Mouse (Mus musculus) thymus, postnatal 10 days (tissue): Measurements from ENCODE around the gene Ctrb1.

Source experiments
- DNase-seq, 2 experiments: peaks; one replicate each; pipeline ENCODE4 v3.0.0; 2021; ENCODE audit warnings: low spot score in 2 of 2

The Ctrb1 gene

GRCm38 (mm10) chr8:111680423-111681028 is 10.3 kb downstream of the Ctrb1 start:
- DNase-seq = no peak

DNA sequence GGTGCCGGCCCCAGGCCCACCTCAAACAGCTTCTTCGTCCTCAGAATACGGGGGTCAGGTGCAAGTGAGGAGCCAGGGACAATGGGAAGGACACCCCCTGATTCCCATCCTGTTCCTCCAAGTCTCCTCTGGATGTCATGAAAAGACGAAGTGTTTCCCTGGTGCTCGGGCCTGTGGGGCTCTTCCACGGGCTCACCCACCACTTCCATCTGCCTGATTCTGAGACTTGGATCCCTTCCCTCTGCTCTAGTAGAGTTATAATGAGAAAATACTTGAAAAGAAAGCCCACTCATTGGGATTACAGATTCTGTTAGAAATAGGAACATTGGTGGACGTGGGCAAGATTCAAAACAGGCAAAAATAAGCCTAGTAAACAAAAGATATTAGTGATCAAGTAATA is 12.0 kb downstream of the Ctrb1 start:
- DNase-seq = no peak

DNA sequence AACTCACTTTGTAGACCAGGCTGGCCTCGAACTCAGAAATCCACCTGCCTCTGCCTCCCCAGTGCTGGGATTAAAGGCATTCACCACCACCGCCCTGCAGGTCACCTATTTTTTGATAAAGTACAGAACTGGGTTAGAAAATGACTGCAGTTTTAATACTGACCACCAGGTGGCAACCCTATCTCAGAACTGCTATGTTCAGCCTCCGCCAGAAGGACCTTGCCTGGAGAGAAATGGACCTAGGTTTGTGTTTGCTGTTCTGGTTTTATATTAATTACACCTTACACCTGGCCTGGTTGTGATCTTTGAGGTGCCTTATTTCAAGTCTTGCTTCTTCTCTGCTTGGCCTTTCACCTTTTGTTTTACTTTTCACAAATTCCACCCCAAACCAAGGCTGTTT is 12.7 kb downstream of the Ctrb1 start:
- DNase-seq = peak; percentile 11 to 50

GRCm38 (mm10) chr8:111676237-111676636 is 14.6 kb downstream of the Ctrb1 start:
- peak in 1 of 2 experiments; percentile 40 for DNase-seq

GRCm38 (mm10) chr8:111666751-111667150 is 24.1 kb downstream of the Ctrb1 start:
- DNase-seq = no peak

DNA sequence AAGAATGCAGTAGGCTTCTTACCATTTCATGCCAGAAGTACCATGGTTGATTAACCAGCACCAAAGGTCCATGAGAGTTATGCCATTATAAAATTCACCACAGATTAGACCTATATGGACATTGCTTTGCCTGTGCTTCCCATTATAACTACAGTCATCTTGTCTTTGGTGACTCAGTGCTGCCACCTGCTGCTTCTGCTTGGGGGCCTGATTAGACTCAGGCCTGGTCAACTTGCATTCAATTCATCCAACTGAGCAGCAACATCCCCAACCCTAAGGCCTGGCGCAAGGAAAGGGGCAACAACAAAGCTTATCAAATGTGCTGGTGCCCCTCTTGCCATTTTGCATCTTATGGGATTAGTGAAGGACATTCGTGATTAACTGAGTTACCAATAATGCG is 28.3 kb downstream of the Ctrb1 start:
- peak in 1 of 2 experiments; percentile 47 for DNase-seq

DNA sequence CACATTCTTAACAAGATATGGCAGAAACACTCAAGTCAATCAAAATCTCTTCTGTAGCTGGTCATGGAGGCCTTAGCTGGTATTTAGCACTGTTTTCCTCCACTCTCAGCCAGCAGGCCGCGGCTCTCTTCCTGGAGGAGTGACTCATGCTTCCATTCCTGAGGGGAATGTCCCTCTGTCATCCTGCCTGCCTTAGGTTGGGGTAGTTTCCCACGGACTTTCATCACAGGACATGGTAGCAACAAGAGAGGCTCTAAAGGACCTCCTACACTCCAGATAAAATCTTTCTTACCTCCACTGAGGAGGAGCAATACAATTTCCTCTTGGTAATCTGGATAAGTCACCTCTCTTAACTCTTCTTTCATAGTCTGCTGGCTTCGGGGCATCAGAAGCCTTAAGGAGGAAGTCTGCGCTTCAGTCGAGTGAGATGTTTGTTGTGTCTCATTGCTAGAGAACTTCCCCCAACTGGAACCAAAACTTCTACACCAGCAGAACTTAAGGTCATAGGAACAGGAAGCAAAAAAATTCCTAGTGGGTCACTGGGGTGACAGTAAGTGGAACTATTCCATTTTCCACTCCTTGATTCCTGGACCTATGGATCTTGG is 31.9 kb downstream of the Ctrb1 start:
- DNase-seq = no peak

DNA sequence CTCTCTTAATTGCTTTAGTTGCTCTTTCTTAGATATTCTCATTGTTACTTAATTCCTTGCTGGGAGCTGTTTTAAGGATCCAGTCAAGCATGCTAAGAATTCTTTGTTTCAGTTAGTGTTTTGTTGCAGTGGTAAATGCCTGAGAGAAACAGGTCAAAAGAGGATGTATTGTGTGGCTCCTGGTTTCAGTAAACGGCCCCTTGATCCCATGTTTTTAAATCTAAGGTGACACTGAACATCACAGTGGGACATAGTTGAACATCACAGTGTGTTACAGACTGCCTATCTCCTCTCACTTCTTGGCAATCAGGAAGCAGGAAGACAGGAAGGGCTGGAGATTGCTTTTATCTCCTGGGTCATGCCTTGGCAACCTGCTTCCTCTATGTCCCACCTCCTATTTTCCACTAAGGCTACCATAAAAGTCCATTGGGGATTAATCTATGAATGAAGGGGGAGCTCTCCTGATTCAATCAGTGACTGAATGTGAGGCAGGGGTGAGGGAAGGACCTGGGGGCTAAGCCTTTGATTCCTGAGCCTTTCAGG is 33.4 kb downstream of the Ctrb1 start:
- no peak for DNase-seq

DNA sequence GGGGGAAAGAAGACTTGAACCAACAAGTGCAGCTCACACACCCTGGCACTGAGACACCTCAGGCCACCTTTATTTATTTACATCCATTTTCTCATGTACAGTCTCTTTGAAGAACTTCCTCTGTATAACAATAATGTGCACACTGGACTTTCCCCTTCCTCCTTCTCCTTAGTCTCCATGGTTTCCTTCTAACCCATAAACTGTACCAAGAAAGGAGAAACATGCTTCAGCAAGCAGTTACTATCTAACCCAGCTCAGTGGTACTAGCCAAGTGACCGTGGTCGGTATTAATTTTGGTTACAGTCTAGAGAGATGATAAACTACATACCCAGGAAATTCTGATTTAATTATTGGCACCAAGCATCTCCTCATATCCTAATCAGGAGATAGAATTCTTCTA is 37.3 kb downstream of the Ctrb1 start:
- no peak for DNase-seq

DNA sequence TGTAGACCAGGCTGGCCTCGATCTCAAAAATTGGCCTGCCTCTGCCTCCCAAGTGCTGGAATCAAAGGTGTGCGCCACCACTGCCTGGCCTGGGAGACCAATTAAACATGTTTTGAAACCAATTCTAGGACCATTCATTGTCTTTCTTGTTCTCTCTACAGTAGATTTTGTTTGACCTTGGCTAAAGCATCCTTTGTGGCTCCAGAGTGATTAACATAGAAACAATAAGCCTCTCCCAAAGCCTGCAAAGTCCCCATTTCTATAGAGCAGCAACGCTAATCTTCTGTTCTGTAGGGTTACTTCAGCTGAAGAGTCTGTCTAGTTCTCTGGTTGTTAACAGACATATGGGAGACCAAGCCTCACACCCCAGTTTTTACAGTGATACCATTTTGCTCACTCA is 40.2 kb downstream of the Ctrb1 start:
- no peak for DNase-seq

- no peak for DNase-seq
Measured at GRCm38 (mm10) chr8:111648834-111649233, 42.0 kb downstream of the Ctrb1 start.

DNA sequence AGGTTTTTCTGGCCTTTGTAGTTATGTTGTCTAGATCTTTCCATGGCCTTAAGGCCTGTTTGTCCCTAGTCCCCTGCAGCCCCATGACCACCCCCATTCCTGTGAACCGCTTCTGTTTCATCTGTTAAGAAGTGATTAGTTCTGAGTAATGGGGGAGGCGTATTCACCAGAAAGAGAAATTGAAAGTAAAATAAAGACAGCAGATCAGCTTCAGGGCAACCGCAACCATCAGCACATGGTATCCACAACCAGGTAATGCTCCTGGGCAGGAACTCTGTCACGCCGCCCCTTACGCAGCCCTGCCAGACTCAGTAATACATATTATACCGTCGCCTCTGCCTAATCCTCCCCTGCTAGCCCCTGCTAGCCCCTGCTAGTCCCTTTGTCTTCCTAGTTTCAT is 45.1 kb downstream of the Ctrb1 start:
- DNase-seq = no peak

GRCm38 (mm10) chr8:111644286-111645051 is 46.3 kb downstream of the Ctrb1 start:
- DNase-seq = peak; percentile 34 to 39

DNA sequence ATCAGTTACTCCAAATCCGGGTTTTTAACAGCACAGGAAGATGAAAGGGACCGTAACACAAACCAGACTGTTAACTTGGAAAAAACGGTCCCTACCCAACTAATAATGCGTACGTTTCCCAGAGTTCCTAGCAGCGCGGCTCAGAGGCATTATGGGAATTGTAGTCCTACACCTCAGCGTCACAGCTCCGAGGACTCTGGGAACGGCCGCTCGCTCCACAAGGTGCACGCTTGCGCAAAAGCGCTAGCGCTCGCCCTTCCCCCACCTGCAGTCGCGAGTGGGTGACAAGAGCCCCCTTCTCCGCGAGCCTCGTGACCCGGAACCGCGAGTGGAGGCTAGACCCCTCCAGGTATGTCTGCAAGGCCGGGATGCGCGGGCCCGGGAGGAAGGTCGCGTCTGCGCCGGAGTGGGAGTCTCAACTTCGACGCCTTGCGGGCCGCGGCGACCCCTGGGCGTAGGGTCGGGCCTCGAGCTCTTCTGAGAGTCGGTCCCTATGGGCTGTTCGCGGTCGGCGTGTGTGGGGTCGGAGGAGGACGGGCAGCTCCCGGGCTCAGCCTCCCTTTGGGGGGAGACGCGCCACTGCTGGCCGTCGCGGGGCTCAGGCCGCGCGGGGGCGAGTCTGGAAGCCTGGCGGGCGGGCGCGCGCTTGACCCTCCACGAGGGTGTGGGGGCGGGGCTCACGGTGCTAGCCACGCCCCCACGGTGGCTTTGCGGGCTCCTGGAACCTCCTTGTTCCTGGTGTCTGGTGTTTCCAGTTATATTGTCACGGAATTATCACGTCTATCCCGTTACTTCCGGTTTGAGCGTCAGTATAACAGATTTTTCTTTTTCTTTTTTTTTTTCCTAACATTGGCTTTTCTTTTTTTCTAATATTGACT is 47.3 kb downstream of the Ctrb1 start, which contains the start of gene Zfp1:
Zfp1 (plus strand) TSS at position 138 of the 878 bp plus-strand sequence.
- peak; percentile 91 to 92 for DNase-seq

GRCm38 (mm10) chr8:111642939-111643263 is 47.9 kb downstream of the Ctrb1 start:
- no peak for DNase-seq

DNA sequence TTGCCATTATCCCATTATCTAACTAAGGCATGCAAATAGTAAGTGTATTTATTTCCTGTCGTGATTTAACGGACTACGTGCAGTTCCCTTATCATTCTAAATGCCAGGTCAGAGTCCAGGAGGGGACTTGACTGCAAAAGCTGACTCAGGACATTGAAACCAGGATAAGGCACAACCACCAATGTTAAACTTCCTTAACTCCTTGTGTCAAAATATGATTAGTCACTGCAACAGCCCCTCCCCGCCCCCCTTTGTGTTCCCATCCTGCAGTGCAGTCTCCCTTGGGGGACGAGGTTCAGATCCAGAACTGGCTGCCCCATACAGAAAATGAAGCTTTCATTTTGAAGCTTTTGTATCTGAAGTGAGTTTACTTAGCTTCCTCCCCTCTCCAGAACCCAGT is 48.3 kb downstream of the Ctrb1 start:
- DNase-seq = peak in 1 of 2 experiments; percentile 18

- DNase-seq = no peak
Measured at GRCm38 (mm10) chr8:111641064-111641463, 49.7 kb downstream of the Ctrb1 start.

- DNase-seq = no peak
Measured at GRCm38 (mm10) chr8:111638086-111638485, 52.7 kb downstream of the Ctrb1 start.
